Mouse (Mus musculus) bone marrow, adult 2 months (tissue): ENCODE measurements at regions not wholly inside any gene's neighbourhood (a gene's known extent, or its start where the extent isn't known, plus 50 kb on each side); places are given as distances from the start of the nearest gene placed in this dataset.

Source experiments
- H3K27ac ChIP-seq: fragments of 200-500 bp; 2 replicates; pipeline ENCODE4 v1.5.1; 2012; ENCODE audit warnings: low read depth, mild to moderate bottlenecking, control low read depth, inconsistent platforms, low read length; ENCODE audit not compliant: control insufficient read depth, poor library complexity, insufficient read depth
- H3K4me1 ChIP-seq: fragments of 200-500 bp; 2 replicates; pipeline ENCODE4 v1.6.1; 2011; ENCODE audit warnings: low read length; ENCODE audit not compliant: control insufficient read depth, insufficient read depth
- H3K4me3 ChIP-seq: fragments of 200-500 bp; replicated peaks from 2 replicates; pipeline ENCODE3; 2011; ENCODE audit warnings: mild to moderate bottlenecking, low read depth, low read length, control low read depth; ENCODE audit not compliant: control insufficient read depth
- CTCF ChIP-seq: fragments of 200-500 bp; IDR thresholded peaks from 2 replicates; pipeline ENCODE4 v1.5.1; 2011; ENCODE audit warnings: low read length, control low read depth; ENCODE audit not compliant: control insufficient read depth, insufficient read depth
- POLR2A ChIP-seq: fragments of 200-500 bp; IDR thresholded peaks from 2 replicates; pipeline ENCODE4 v1.6.1; 2011; ENCODE audit warnings: low read depth, mild to moderate bottlenecking, control low read depth, low read length, borderline replicate concordance; ENCODE audit not compliant: control insufficient read depth
- WGBS: fragments of 180-500 bp; shearing (Covaris S2); methylation state at CpG from one replicate; pipeline ENCODE4 v1.1.7; 2018; 5-methylcytosine and 5-hydroxymethylcytosine counted together

GRCm38 (mm10) chr16:49977276-49977675 is 176.9 kb downstream of the Cd47 start:
- no peak overlapping the region for H3K27ac ChIP-seq
- H3K4me1 ChIP-seq = no peaks in the 10 kb centered on the region
- no peak overlapping the region for H3K4me3 ChIP-seq
- TF ChIP-seq CTCF (no peak), POLR2A (no peak)
- 76% methylated on average over 2 of the region's 2 CpGs for WGBS

DNA sequence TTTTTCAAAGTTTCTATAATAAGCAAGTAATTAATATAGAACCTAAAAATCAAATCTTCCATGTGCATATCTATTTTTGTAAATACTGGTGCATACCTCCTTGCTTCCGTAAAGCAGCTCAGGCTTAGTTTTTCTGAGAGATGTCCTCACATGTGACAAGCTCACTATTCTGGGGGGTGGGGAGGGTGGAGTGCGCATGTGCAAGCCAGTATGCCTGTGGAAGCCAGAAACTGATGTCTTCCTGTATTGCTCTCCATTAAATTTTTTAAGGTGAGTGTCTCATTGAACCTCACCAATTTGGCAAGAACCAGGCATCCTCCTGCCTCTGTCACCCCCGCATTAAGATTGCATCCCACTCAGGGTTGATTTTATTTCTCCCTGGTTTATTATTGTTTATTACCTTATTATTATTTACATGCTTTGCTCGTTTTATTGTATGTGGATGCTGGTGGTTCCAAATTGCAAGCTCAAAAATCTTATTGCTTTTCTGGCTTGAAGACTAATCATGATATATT is 179.2 kb downstream of the Cd47 start:
- TF ChIP-seq CTCF = no peak
- TF ChIP-seq POLR2A = no peak
- Histone ChIP-seq H3K4me1 (no peaks in the 10 kb centered on the region), H3K27ac (no peak overlapping the region), H3K4me3 (no peak overlapping the region)
- 81% methylated on average over 4 of the region's 4 CpGs for WGBS

GRCm38 (mm10) chr16:49980178-49980646 is 179.9 kb downstream of the Cd47 start:
- H3K4me1 ChIP-seq = no peaks in the 10 kb centered on the region
- H3K27ac ChIP-seq = no peak overlapping the region
- WGBS = 78% methylated on average over 10 of the region's 10 CpGs
- H3K4me3 ChIP-seq = no peak overlapping the region
- TF ChIP-seq CTCF (no peak), POLR2A (no peak)

- Histone ChIP-seq H3K4me1 (no peaks in the 10 kb centered on the region; the same call in 1 of the 2 replicates), H3K27ac (no peak overlapping the region), H3K4me3 (no peak overlapping the region)
- WGBS = 11% methylated on average over 4 of the region's 4 CpGs
- TF ChIP-seq POLR2A = no peak
- TF ChIP-seq CTCF = no peak
Measured at GRCm38 (mm10) chr16:49982180-49982579, 181.8 kb downstream of the Cd47 start.

GRCm38 (mm10) chr16:49985082-49986076 is 185.0 kb downstream of the Cd47 start:
- H3K27ac ChIP-seq = no peak overlapping the region
- no peak for TF ChIP-seq POLR2A
- TF ChIP-seq CTCF = no peak
- no peak overlapping the region for H3K4me3 ChIP-seq
- no peaks in the 10 kb centered on the region; the same call in 1 of the 2 replicates for H3K4me1 ChIP-seq
- WGBS = 76% methylated on average over 14 of the region's 14 CpGs

DNA sequence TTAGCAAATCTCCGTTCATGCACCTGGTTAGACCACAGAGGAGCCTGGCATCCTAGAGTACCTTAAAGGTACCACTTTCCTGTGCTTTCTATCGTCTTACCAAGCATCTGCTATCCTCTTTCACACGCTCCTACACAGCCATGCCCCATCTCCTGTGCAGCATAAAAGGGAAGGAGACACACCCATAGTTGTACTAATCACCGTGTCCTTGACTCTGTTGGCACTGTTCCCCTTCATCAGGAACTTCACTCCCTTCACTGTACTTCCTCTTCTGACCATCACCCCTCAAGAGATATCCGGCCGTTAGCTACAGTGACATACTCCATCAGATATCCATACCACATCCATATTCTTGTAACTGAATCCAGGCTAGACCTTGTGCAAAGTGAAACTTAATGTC is 186.6 kb downstream of the Cd47 start:
- no peak overlapping the region for H3K4me3 ChIP-seq
- 8% methylated on average over 6 of the region's 6 CpGs for WGBS
- H3K27ac ChIP-seq = no peak overlapping the region
- H3K4me1 ChIP-seq = no peaks in the 10 kb centered on the region; the same call in 1 of the 2 replicates
- TF ChIP-seq POLR2A (no peak), CTCF (no peak)

DNA sequence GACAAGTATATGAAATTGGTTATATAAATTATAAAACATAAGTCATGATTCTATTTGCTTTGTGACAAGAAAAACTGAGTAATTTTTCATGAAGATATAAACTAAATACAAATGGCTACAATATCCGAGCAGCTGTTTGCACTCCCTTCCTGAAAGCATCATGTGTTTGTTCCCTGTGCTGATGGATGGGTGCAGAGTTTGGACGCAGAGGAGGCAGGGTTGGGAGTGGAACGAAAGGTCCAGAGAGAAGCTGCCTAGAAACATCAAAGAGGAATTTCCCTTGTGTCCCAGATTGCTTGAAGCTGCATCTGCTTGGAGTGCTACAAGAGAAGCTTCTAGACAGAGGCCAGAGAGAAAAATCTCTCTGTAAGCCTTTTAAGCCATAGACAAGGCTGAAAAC is 195.5 kb downstream of the Cd47 start:
- TF ChIP-seq POLR2A = no peak
- no peak for TF ChIP-seq CTCF
- WGBS = 81% methylated on average over 3 of the region's 3 CpGs
- Histone ChIP-seq H3K4me1 (no peaks in the 10 kb centered on the region), H3K4me3 (no peak overlapping the region), H3K27ac (no peak overlapping the region)

GRCm38 (mm10) chr16:49996593-49996992 is 196.3 kb downstream of the Cd47 start:
- TF ChIP-seq POLR2A (no peak), CTCF (no peak)
- Histone ChIP-seq H3K4me3 (no peak overlapping the region), H3K4me1 (no peaks in the 10 kb centered on the region), H3K27ac (no peak overlapping the region)
- 84% methylated on average over 5 of the region's 5 CpGs for WGBS
